Mouse (Mus musculus) forebrain, embryonic 16.5 days (tissue): ENCODE data around the gene Trim31. TPM values are rescaled to one million over a fixed set of nuclear protein-coding genes. Genes with fewer than 3 reads are reported as not detected.

Experiments used
- polyA plus RNA-seq: library from polyadenylated mRNA; unstranded; fragments of >200 nt; fragmentation: Nextera tagmentation; extraction: Ambion mirVana; gene quantifications from 2 replicates; pipeline ENCODE4 v1.2.1, GENCODE M21; 2015

Gene Trim31
- polyA plus RNA-seq, 1 experiment from 2014 or later: not detected

Other genes starting within 250 kb of the Trim31 start
- gene H2-M1, start 225.9 kb upstream of the Trim31 start, polyA plus RNA-seq: not detected in 2 replicates
- not detected in 2 replicates for gene H2-M10.5, start 125.2 kb upstream of the Trim31 start, polyA plus RNA-seq
- gene H2-M10.6, start 85.9 kb upstream of the Trim31 start, polyA plus RNA-seq: not detected in 2 replicates
- 33.1 and 38.2 TPM in 2 replicates for gene Trim26, start 61.0 kb upstream of the Trim31 start, polyA plus RNA-seq
- 0.25 and 0.31 TPM in 2 replicates for gene Trim15, start 30.9 kb upstream of the Trim31 start, polyA plus RNA-seq
- gene Trim10, start 28.5 kb upstream of the Trim31 start, polyA plus RNA-seq: 1.1 and 1.7 TPM in 2 replicates
- not detected in 2 replicates for gene Trim40, start 8.0 kb upstream of the Trim31 start, polyA plus RNA-seq
- 0.87 and 1.1 TPM in 2 replicates for gene Rnf39, start 44.8 kb downstream of the Trim31 start, polyA plus RNA-seq
- 143 and 146 TPM in 2 replicates for gene Ppp1r11, start 53.6 kb downstream of the Trim31 start, polyA plus RNA-seq
- 58.9 and 66.9 TPM in 2 replicates for gene Znrd1, start 60.4 kb downstream of the Trim31 start, polyA plus RNA-seq
- 4.8 and 5.1 TPM in 2 replicates for gene Znrd1as, start 60.5 kb downstream of the Trim31 start, polyA plus RNA-seq
- 0.25 TPM in 1 of 2 replicates, not detected in the other for gene 2410137M14Rik, start 83.1 kb downstream of the Trim31 start, polyA plus RNA-seq
- 1.6 and 2.3 TPM in 2 replicates for gene H2-M5, start 91.4 kb downstream of the Trim31 start, polyA plus RNA-seq
- gene Zfp57, start 103.0 kb downstream of the Trim31 start, polyA plus RNA-seq: 351 and 383 TPM in 2 replicates
- 1.9 and 2.9 TPM in 2 replicates for gene Mog, start 125.3 kb downstream of the Trim31 start, polyA plus RNA-seq
- gene Gabbr1, start 147.8 kb downstream of the Trim31 start, polyA plus RNA-seq: 46.0 and 58.6 TPM in 2 replicates
- gene Olfr90, start 190.4 kb downstream of the Trim31 start, polyA plus RNA-seq: not detected in 2 replicates
- gene Olfr91, start 200.2 kb downstream of the Trim31 start, polyA plus RNA-seq: not detected in 2 replicates
- not detected in 2 replicates for gene Olfr92, start 222.0 kb downstream of the Trim31 start, polyA plus RNA-seq